Mouse (Mus musculus): ENCODE results near the gene Angptl6.
A peak's percentile ranks its signal among the peaks of the same experiment; 100 is the strongest.

Angptl6 gene

DNA sequence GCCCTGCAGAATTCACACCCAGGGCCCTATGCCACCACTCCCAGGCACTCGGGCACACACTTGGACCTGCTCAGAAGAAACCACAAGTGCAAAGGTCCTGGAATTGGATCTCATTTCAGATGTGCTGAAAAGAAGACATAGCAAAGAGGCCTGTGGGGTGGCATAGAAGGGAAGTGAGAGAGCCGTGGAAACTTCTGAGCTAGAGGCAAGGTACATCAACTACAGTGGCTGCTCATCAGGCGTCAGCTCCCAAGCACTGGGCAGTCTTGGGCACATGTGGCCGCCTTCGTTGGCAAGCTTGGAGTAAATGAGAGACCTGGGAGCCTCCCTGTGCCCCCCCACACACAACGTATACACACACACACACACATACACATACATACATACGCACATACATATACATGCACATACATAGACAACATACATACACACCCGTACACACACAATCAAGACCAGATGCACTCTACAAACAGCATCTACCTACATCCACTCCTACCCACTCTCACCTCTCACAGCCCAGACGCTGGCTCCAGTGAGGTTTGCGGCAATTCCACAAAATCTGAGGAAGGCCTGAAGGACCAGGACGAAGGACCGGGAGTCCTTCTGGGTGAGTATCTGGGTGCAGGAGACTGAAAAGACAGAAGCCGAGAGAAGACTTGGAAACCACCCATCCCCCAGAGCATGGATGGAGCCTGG lies at the start of gene Angptl6:
TSS of gene Angptl6 (minus strand) at position 631 of the 696 bp plus-strand sequence.
- DNase-seq (ENCODE audit: low spot score), result no peak

DNA sequence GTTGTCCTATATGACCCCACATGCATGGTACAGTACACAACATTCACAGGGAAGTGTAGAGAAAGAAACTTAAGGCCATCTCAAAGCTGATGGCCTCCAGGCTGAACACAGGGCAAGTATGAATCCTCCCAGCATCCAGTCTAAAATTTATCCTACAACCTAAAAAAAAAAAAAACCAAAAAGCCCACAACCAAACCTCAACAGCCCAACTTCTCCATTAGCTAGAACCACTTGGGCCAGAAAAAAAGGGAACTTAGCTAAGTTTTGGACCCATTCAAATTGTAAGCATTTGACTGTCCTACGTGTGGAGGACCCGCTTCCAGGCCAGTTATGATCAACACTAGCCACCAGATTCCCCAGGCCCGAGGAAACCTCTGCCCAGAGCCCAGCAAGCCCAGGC lies 43.7 kb upstream of the Angptl6 start:
- no peak for DNase-seq (ENCODE audit: low spot score)

DNA sequence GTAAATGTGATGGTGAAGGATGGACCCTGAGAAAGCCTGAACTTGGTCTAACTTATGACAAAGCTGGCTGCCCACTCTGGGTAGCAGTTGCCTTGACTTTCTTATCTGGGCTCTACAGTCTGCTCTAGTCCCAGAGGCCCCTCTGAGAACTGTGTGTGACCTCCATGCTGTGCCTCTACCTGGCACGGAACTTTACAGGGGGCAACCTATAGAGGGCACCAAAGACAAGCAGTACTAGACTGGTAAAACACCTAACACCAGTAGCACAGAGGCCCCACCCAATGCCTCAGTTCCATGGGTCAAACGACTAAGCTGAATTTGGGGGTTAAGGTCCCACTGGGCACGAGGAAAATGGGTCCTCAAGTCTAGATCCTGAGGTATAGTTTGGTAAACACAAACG lies 36.6 kb upstream of the Angptl6 start:
- DNase-seq (ENCODE audit: low spot score), result no peak

DNA sequence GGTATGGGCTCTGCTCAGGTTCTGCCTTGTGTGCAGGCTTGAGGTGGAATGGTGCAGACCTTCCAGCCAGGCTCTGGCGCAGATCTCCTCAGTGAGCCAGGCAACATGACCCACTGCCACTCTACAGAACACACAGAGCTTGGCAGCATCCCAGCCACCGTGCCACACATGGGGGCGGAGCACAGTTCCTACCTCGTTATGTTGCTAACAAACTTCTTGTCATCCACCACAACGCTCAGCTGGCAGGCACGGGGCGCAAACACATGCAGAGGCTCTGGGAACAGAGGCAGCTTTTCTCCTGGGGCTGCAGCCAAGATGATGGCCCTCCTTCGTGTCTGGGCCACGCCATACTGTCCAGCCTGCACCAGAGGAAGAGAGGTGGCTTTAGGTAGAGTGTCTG lies 30.4 kb upstream of the Angptl6 start:
- no peak for DNase-seq (ENCODE audit: low spot score)

DNA sequence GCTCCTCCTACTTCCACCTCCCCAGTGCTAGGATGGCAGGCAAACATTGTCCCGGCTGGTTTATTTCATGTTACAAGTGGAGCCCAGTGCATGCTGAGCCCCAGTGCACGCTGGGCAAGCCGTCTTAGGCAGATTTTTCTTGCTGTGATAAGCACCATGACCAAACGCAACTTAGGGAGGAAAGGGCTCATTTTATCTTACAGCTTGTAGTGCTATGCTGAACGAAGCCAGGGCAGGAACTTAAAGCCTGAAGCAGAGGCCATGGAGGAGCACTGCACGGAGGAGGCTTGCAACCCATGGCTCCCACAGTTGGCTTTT lies 22.6 kb upstream of the Angptl6 start:
- DNase-seq (ENCODE audit: low spot score), result peak; percentile 39

DNA sequence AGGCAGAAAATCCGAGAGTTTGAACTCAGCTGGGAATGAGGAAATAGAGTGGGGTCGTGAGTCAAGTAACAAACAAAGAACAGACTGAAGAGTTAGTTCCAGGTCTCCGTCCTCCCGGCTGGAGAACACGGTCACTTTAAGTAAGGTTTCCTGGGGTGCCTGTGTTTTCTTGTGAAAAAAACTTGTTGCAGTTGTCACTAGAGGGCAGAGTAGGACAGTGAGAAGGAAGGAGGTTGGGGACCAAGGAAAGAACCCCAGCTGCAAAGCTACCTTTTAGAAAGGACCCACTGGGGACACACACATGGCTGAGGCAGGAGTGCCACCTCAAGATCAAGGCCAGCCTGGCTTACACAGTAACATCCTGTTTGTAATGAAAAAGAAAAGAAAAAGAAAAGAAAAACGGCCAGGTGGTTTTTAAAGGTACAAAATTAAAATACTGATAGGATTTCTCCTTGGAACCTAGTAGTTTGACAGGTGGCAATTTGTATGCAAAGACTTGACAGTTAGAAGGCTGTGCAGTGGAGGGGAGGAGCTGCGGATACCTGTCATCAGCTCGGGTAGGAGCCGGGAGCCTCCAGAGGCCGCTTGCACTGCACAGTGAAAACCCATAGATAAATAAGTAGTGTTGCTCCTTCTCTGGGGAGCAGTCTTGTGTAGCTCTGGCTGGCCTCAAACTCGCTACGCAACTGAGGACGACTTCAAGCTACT lies 22.1 kb upstream of the Angptl6 start:
- no peak for DNase-seq (ENCODE audit: low spot score)

DNA sequence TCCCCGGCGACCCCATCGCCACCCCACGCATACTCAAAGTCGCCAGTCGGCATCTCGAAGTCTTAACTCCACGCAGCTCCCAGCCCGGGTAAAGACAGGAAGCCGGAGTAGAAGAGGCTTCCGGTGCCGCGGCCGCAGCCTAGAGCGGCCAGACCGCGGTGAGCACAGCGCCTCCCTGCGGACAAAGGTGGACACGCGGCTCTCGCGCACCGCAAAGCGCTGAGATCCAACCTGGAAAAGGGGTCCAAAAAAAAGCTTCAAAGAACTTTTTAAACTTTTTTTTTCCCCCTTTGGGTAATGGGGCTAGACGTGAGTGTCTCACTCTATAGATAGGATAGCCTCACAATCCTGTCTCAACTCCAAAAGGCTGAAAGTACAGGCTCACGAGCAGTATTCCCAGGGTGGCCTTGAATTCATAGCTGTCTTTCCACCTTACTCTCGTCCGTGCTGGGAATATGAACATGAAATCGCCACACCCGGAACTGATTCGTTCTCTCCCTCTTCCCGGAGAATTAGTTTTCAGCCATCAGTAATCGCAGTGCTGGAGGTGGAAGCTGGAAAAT lies 19.1 kb upstream of the Angptl6 start, which contains the start of gene Eif3g:
TSS of gene Eif3g (minus strand) at position 113 of the 563 bp plus-strand sequence.
- peak; percentile 84 for DNase-seq (ENCODE audit: low spot score)

DNA sequence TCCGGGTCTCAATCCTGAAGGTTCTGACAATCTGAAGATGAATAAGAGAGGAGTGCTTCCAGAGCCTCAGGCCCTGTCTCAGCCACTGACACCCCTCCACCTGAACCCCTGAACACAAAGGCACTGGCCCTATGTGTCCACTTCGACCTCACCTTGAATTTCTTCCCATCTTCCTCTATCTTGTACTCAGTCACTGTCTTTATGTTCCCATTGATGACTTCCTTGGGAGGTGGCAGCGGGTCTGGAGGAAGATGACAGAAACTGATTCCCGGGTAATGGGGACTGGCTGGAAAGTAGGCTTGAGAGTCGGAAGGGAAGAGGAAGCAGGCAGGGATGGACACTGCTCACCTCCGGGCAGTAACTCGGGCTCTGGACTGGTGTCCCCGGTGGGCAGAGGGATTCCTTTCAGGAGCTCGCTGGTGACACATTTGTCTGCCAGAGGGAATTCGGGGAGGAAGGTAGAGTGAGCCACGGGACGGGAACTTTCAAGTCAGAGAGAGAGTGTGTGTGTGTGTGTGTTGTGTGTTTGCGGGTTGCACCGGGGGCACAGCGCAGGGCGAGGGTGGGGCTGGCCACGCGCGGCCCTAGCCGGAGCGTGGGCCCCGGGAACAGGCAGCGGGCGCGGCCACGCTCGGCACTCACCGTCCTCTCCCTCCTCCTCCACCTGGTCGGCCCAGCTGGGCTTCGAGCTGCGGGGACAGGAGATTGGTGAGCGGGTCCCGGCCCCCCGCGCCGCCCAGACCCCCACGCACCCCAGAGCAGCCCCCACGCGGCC lies 18.4 kb upstream of the Angptl6 start:
- no peak for DNase-seq (ENCODE audit: low spot score)

DNA sequence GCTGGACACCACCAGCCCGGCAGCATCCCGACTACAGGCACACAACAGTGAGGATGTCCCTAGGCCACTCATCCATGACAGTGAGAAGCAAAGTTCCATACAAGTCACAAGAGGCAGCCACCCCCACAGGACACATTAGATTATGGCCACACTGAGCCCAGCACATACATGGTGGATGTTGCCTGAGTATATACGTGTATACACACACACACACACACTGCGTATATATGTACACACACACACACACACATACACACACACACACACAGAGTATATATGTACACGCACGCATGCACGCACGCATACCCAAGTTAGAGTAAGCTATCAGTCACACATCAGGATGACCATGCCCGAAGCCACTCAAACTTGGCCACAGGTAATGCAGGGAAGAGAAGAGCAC lies 15.9 kb upstream of the Angptl6 start:
- DNase-seq (ENCODE audit: low spot score), result no peak

DNA sequence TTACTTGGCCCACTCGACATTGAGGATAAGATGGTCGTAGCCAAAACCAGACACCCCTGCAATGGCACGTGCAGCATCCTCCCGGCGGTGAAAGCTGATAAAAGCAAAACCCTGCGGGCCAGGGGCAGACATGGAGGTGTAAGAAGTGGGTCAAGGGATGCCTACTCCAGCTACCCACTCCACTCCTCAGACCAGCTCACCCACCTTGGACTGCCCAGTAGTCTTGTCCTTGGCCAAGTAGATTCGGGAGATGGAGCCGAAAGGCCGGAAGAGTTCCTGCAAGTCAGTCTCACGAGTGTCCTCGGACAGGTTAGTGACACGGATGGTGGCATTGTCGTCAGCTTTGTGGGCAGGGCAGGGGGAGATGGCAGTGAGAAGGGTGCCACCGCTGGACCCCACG lies 15.1 kb upstream of the Angptl6 start:
- no peak for DNase-seq (ENCODE audit: low spot score)

DNA sequence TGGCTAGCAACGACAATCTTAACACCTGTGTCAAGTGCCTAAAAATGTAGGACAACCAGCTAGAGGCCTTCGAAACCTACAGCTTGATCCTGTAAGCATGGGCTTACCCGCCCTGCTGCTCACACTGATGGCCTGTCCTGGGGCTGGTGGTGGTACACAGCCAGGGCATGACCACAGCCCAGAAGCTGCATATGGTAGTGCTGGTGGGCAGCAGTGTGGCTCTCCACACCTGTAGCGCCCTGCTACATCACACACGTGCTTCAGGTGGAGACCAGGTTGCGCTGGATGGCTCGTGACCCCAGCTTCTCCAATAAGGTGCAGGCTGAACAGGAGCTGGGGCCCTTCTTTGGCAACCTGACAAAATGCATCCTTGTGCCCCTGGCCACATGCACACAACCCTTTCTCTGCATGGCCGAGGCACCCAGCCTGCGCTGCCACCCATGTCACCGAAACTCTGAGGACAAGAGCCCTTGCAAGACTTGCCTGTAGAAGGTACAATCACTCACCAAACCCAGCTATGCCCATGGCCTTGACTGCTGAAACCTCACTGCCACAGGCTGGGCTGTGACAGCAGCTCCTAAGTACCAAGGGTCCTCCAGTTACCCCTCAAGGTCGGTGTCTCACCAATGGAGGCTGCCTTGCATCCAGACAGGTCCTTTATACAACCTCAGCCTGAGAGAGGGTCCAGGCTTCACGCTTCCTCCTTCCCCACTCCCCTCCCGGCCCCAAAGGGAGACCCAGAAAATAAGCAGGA lies 14.2 kb upstream of the Angptl6 start:
- DNase-seq (ENCODE audit: low spot score), result no peak

DNA sequence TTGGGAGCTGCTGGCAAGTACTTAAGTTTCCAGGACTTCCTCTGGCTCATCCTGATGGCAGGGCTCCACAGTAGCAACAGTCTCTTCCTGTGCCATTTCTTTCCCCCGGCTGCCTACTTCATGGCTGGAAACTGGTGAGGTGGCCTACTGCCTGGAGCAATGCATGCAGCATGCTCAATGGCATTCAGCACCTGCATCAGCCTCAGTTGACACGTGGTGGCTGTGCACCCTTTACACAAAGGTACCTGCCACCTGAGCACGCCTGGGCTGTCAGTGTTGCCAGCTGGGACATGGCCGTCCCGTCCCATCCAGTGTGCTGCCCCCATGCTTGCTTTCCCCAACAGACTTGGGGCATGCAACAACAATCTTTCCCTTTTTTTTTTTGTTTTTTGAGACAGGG lies 13.5 kb upstream of the Angptl6 start:
- no peak for DNase-seq (ENCODE audit: low spot score)

DNA sequence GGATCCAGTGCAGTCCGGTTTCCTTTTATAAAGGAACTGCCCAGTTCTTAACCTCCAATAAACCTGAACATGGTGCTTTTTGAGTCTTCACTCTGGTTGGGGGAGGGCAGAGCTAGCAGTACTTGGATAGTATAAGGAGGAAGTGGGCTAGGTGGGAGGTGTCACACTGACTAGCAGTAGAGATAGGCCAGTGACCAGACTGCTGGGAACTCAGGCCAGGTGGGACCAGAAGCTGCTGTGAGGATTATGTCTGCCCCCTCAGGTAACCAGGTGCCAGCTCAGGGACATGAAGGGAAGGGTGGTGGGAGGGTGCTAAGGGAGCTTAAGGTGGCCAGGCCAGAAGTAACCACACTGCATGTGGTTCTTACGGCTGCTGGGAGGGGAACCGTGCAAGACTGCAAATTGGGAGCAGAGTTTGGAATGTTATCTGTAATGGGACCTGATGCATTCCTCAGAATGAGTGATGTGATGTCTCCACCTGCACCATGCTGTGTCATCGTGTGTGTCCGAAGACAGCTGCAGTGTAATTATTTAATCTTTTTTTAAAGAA lies 12.7 kb upstream of the Angptl6 start:
- no peak for DNase-seq (ENCODE audit: low spot score)

DNA sequence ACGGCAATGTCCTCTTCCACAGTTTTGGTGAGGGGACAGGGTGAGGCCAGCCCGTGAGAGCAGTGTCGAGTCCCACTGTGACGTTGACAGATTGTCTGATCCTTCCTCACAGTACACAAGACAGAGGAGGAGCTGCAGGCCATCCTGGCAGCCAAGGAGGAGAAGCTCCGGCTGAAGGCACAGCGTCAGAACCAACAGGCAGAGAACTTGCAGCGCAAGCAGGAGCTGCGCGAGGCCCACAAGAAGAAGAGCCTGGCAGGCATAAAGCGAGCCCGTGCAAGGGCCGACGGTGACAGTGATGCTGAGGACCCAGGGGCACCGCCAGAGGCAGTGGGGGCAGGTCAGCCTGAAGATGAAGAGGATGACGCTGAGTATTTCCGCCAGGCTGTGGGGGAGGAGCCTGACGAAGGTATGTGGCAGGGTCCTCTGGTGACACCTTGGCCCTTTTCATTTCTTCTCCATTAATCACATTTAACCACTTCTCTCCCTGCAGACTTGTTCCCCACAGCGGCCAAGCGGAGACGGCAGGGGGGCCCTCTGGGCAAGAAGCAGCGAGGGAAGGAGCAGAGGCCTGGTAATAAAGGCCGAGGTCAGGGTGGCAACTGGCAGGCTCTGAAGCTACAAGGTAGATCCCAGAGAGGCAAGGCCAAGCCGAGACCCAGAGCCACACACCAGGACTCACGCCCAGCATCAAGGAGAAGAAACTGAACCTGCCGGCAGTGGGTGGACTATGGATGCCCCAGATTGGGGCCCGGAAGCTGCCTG lies 12.0 kb upstream of the Angptl6 start:
- no peak for DNase-seq (ENCODE audit: low spot score)

DNA sequence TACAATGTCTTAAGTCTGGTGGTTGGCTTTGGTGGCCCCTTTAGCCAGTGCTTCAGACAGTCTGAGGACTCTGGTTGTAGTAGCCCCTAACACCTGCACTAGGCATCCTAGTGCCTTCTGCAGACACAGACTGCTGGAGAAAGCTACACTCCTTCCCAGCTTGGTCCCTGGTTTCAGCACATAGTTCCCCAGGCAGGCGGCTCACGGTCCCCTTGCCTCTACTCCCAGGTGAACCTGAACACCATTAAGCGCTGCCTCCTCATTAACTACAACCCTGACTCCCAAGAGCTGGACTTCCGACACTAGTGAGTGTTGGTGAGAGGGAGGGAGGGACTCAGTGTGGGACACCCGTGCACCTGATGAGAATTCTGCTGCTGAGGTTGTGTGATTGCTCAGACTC lies 10.9 kb upstream of the Angptl6 start:
- DNase-seq (ENCODE audit: low spot score), result no peak

DNA sequence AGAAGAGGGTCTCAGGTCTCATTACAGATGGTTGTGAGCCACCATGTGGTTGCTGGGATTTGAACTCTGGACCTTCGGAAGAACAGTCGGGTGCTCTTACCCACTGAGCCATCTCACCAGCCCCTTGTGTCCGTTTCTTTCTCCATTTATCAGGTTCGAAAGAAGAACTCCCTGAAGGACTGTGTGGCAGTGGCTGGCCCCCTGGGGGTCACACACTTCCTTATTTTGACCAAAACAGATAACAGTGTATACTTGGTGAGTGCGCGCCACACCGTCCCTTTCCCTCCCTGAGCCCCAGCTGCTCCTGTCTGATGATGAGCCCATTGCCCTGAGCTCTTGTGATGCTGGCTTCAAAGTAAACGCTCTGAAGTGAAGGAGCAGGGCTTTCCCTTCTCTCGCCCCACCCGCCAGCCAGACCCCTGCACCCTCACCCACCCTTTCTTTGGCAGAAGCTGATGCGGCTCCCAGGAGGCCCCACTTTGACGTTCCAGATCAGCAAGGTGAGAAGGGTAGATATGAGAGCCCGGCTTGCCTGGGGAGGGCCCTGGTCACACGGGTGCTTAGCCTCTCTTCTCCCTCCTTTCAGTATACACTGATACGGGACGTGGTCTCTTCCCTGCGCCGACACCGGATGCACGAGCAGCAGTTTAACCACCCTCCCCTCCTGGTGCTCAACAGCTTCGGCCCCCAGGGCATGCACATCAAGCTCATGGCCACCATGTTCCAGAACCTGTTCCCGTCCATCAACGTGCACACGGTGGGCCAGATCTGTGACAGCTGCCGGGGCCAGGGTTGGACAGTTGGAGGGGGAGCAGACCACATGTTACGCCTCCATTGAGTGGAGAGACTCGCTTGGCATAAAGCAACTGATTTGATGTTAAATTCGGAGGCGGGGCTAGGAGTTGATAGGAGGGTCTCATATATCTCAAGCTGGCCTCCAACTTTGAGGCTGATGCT lies 9.9 kb upstream of the Angptl6 start:
- no peak for DNase-seq (ENCODE audit: low spot score)

DNA sequence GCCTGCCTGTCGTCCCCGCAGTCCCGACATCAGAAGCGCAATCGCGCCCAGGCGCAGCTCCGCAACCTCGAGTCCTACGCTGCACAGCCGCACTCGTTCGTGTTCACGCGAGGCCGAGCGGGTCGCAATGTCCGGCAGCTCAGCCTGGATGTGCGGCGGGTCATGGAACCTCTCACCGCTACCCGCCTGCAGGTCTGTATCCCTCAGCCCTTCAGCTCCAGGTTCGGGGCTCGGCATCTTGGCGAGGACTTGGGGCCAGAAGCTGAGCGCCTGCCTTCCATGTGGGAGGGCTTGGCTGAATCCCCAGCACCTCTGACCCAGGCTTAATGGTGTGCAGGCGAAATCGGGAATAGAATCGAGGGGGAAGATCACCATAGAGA lies 8.8 kb upstream of the Angptl6 start:
- no peak for DNase-seq (ENCODE audit: low spot score)

DNA sequence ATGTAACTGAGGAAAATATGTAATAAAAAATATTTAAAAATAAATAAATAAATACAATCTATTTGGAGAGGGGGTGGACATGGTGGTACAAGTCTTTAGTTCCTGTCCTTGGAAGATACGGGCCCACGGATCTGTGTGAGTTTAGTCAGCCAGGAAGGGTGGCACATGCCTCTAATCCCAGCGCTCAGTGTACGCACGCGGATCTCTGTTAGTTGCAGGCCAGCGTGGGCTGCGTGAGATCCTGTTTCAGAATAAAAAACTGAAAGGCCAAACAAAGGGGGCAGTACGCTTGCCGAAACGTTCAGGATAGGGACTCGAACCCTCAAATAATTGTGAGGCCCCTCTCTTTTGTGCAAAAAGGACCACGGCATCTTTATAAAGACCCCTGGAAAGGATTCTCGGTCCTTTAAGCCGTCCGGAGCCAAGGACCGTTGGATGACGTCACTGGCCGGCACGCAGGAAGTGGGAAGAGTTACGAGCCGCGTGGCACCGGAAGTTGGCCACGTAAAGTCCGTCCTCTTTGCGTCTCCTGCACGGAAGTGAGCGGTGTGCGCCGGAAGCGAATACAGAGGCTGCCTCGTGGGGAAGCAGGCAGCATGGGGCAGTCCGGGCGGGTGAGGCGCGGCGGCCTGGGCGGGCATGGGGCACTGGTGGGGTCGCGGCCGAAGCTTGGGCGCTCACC lies 8.3 kb upstream of the Angptl6 start, which contains the start of gene Ppan:
TSS of gene Ppan (plus strand) at position 472 of the 682 bp plus-strand sequence.
- DNase-seq (ENCODE audit: low spot score), result peak; percentile 94

DNA sequence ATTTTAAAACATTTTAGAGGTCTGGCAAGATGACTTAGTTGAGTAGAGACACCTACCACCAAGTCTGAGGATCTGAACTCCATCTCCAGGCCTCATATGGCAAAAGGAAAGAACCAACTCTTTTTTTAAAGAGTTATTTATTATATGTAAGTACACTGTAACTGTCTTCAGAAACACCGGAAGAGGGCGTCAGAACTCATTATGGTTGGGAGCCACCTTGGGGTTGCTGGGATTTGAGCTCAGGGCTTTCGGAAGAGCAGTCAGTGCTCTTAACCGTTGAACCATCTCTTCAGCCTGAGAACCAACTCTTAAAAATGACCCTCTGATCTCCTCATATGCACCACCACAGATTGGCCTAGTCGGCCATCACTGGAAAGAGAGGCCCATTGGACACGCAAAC lies 7.7 kb upstream of the Angptl6 start:
- no peak for DNase-seq (ENCODE audit: low spot score)

All from yolk sac, embryonic 10.5 days (tissue).